Mouse (Mus musculus): ENCODE results near the gene Scd2. TPM values are rescaled to one million over a fixed set of nuclear protein-coding genes. Genes with fewer than 3 reads are reported as not detected.
"Not testable (repeated sequence)": the region's sequence is repeated elsewhere in the genome, so short reads cannot be mapped to it uniquely, and the experiment has no call there.

The Scd2 gene
- total and polyA plus RNA-seq, 2 experiments from 2014 or later: 61.2 to 307 TPM

DNA sequence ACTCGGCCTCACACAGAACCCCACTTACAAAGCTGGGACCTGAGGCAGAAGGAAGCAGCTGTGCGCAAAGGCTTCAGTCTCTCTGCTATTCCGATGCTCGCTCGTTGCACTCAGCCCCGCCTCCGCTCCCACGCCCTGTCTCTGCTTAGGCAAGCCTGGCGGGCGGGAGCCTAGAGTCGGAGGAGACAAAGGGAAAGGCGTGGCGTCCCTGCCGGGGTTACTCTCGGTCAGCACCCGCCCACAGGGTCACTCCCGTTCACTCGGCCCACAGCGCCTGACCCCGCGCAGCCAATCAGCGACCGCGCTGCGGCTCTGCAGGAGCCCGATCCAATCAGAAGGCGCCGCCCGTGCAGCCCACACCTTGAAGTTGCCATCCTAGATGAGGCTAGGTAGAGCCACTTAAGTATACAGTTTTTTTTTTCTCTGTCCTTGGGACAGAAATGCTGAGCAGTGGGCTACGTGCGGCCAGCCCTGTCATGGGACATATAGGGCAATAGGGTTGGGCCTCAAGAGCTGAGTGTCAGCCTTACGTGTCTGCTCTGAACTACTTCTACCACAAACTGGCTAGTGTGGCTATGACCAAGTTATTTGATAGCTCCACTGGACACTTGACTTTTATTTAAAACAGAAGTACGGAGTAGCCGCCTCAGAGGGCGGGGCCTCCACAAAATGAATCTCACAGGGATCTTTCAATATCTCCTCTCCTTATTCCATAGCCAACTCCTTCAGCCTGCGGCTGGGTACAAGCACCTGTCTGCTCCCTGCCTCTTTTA, 45.2 kb upstream of the Scd2 start:
- DNase-seq (ENCODE audit: low spot score): peak; percentile 98
- Histone ChIP-seq H3K4me1 (ENCODE audit: control insufficient read depth, insufficient read depth) (peaks cover 23% of the 10 kb centered on the region; the same call in 1 of the 2 replicates), H3K27me3 (ENCODE audit: control insufficient read depth, insufficient read depth, low read length) (no peaks in the 10 kb centered on the region), H3K9ac (replicated peaks; ENCODE audit: low read depth, low read length) (peak overlapping the region; percentile 64), H3K4me3 (ENCODE audit: low read depth, low read length) (peak overlapping the region; percentile 51), H3K36me3 (replicated peaks; ENCODE audit: control insufficient read depth, insufficient read depth, low read length) (no peaks in the 10 kb centered on the region), H3K27ac (ENCODE audit: low read depth) (peak overlapping the region; percentile 89), H3K9me3 (replicated peaks; ENCODE audit: control insufficient read depth, low read length) (no peaks in the 10 kb centered on the region), H3K4me2 (ENCODE audit: low read depth, low read length) (peak overlapping the region; percentile 78)
- TF ChIP-seq EP300 (IDR thresholded peaks at IDR 0.05; ENCODE audit: low read depth): peak; percentile 49; the same call in 1 of the 2 replicates
- TF ChIP-seq CTCF (IDR thresholded peaks at IDR 0.05; ENCODE audit: low read depth): no peak
- ATAC-seq (ENCODE audit: insufficient read depth, low read depth): peak; percentile 99
- 4% methylated on average over 36 of the region's 36 CpGs for WGBS

DNA sequence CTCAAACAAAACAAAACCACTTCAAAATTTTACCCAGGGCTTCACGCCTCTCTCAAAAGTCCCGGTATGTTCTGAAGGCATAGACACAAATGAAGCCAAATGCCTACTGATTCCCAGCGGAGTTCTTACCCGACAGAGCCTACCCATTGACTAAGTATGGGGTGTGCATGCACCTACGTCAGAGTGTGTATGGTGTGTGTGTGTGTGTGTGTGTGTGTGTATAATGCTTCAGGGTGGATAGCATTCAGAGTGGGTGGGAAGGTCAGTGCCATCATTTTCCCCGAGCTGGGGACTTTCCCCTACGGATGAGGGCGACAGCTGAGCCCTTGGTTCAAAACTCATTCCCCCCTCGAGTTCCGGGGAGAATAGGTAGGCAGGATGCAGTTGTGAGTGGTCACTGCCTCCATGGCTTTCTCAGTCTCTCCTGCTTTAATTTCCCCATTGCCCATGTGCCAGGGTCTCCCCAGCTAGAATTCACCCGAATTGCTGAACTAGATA, 44.6 kb upstream of the Scd2 start:
- Histone ChIP-seq H3K36me3 (replicated peaks; ENCODE audit: control insufficient read depth, insufficient read depth, low read length) (no peaks in the 10 kb centered on the region), H3K4me3 (ENCODE audit: low read depth, low read length) (no peak overlapping the region), H3K9me3 (replicated peaks; ENCODE audit: control insufficient read depth, low read length) (no peaks in the 10 kb centered on the region), H3K9ac (replicated peaks; ENCODE audit: low read depth, low read length) (no peak overlapping the region), H3K27ac (ENCODE audit: low read depth) (peak overlapping the region; percentile 69), H3K4me2 (ENCODE audit: low read depth, low read length) (peak overlapping the region; percentile 36; the same call in 1 of the 2 replicates), H3K4me1 (ENCODE audit: control insufficient read depth, insufficient read depth) (peaks cover 23% of the 10 kb centered on the region; the same call in 1 of the 2 replicates), H3K27me3 (ENCODE audit: control insufficient read depth, insufficient read depth, low read length) (no peaks in the 10 kb centered on the region)
- DNase-seq (ENCODE audit: low spot score) (no peak), ATAC-seq (ENCODE audit: insufficient read depth, low read depth) (no peak)
- TF ChIP-seq EP300 (IDR thresholded peaks at IDR 0.05; ENCODE audit: low read depth) (no peak), CTCF (IDR thresholded peaks at IDR 0.05; ENCODE audit: low read depth) (no peak)
- WGBS: 77% methylated on average over 11 of the region's 11 CpGs

DNA sequence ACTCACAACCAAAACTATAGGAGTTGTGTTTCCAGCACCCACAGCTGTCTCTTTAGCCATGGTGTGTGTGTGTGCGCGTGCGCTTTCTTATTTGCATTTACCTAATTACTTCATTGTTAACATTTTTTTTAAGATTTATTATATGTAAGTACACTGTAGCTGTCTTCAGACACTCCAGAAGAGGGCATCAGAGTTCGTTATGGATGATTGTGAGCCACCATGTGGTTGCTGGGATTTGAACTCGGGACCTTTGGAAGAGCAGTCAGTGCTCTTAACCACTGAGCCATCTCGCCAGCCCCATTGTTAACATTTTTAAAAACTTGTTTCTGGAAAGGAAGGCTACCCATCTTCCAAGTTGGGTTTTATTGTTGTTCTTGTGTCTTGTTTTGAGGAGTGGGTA, 42.3 kb upstream of the Scd2 start:
- H3K27me3 ChIP-seq (ENCODE audit: control insufficient read depth, insufficient read depth, low read length); H3K9me3 ChIP-seq (replicated peaks; ENCODE audit: control insufficient read depth, low read length); ATAC-seq (ENCODE audit: insufficient read depth, low read depth); H3K27ac ChIP-seq (ENCODE audit: low read depth); H3K4me2 ChIP-seq (ENCODE audit: low read depth, low read length); DNase-seq (ENCODE audit: low spot score); H3K9ac ChIP-seq (replicated peaks; ENCODE audit: low read depth, low read length); H3K4me3 ChIP-seq (ENCODE audit: low read depth, low read length); H3K36me3 ChIP-seq (replicated peaks; ENCODE audit: control insufficient read depth, insufficient read depth, low read length): not testable (repeated sequence)
- H3K4me1 ChIP-seq (ENCODE audit: control insufficient read depth, insufficient read depth): peaks cover 27% of the 10 kb centered on the region; the same call in 1 of the 2 replicates
- 89% methylated on average over 6 of the region's 6 CpGs for WGBS

GRCm38 (mm10) chr19:44251936-44252558, 41.4 kb upstream of the Scd2 start:
- H3K9ac ChIP-seq (replicated peaks; ENCODE audit: low read depth, low read length): no peak overlapping the region
- no peaks in the 10 kb centered on the region for H3K9me3 ChIP-seq (replicated peaks; ENCODE audit: control insufficient read depth, low read length)
- DNase-seq (ENCODE audit: low spot score): no peak
- no peak overlapping the region for H3K4me3 ChIP-seq (ENCODE audit: low read depth, low read length)
- H3K27me3 ChIP-seq (ENCODE audit: control insufficient read depth, insufficient read depth, low read length): no peaks in the 10 kb centered on the region
- peaks cover 18% of the 10 kb centered on the region; the same call in 1 of the 2 replicates for H3K4me1 ChIP-seq (ENCODE audit: control insufficient read depth, insufficient read depth)
- TF ChIP-seq EP300 (IDR thresholded peaks at IDR 0.05; ENCODE audit: low read depth) (no peak), CTCF (IDR thresholded peaks at IDR 0.05; ENCODE audit: low read depth) (no peak)
- H3K27ac ChIP-seq (ENCODE audit: low read depth): no peak overlapping the region
- 63% methylated on average over 12 of the region's 12 CpGs for WGBS
- H3K4me2 ChIP-seq (ENCODE audit: low read depth, low read length): no peak overlapping the region
- ATAC-seq (ENCODE audit: insufficient read depth, low read depth): no peak
- H3K36me3 ChIP-seq (replicated peaks; ENCODE audit: control insufficient read depth, insufficient read depth, low read length): no peaks in the 10 kb centered on the region

- not testable (repeated sequence) for H3K4me1 ChIP-seq (ENCODE audit: control insufficient read depth, insufficient read depth); H3K9me3 ChIP-seq (replicated peaks; ENCODE audit: control insufficient read depth, low read length); H3K36me3 ChIP-seq (replicated peaks; ENCODE audit: control insufficient read depth, insufficient read depth, low read length); H3K4me3 ChIP-seq (ENCODE audit: low read depth, low read length); H3K4me2 ChIP-seq (ENCODE audit: low read depth, low read length); H3K27ac ChIP-seq (ENCODE audit: low read depth); DNase-seq (ENCODE audit: low spot score); H3K27me3 ChIP-seq (ENCODE audit: control insufficient read depth, insufficient read depth, low read length); H3K9ac ChIP-seq (replicated peaks; ENCODE audit: low read depth, low read length); ATAC-seq (ENCODE audit: insufficient read depth, low read depth)
- 98% methylated on average over 4 of the region's 4 CpGs for WGBS
Measured at GRCm38 (mm10) chr19:44254106-44254505, 39.4 kb upstream of the Scd2 start.
